Mouse (Mus musculus): Measurements from ENCODE around the gene Nrp1.

Nrp1 gene

DNA sequence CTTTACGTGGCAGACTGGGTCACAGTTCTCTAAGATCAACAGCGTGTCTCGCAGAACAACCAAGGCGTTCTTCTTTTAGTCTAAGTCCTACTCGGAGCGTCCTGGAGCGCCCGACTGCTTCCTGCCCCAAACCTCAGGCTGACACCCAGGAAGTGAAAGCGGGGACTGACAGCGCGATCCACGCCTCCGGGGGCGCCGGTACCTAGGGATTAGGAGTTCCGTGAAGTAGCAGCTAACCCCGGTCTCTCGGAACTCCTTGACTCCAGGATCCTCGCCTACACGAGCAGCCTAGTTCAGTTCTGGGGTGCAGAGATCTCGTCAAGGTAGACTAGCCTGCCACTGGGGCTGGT is at the start of gene Nrp1:
Gene Nrp1 (plus strand): TSS at position 199 of the 350 bp plus-strand sequence.
- DNase-seq (ENCODE audit: low spot score in 2 of 2): no peak

GRCm38 (mm10) chr8:128320797-128321196 is 37.6 kb upstream of the Nrp1 start:
- DNase-seq (ENCODE audit: low spot score in 2 of 2): no peak

DNA sequence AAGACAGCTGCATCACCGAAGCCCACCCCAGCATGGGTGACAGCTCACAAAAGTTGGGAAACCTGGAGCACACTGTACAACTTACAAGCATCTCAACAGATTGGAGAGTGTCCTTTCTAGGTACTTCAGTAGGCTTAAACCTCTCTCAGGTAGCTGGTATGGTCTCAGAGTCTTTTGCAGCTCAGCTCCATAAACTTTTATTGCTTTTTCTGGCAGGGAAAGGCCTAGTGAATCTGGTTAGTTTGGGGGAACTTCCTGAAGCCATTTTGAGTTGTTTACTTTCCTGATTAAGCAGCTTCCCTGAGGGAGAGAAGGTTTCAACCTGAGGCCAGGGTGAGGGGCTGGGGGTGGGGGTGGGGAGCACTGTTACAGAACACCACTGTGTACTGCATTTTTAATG is 31.1 kb upstream of the Nrp1 start:
- DNase-seq (ENCODE audit: low spot score in 2 of 2): no peak

DNA sequence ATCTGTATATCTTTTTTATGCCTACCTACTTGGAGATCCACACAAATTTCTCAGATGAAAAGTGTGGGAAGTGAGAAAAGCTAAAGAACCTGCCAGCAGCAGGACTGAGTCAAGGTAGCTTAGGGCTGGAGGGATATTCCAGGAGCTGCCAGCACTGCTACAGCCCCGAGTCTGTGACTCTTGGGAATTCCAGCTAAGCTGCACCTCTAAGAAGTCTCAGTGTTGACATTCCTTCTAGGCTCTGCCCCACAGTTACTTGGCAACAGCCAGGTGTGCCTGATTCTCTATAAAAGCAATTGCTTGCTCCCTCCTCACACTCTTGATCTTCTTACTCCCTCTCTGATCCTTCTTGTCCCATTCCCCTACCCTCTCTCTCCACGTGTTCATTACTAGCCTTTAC is 30.5 kb upstream of the Nrp1 start:
- no peak for DNase-seq (ENCODE audit: low spot score in 2 of 2)

DNA sequence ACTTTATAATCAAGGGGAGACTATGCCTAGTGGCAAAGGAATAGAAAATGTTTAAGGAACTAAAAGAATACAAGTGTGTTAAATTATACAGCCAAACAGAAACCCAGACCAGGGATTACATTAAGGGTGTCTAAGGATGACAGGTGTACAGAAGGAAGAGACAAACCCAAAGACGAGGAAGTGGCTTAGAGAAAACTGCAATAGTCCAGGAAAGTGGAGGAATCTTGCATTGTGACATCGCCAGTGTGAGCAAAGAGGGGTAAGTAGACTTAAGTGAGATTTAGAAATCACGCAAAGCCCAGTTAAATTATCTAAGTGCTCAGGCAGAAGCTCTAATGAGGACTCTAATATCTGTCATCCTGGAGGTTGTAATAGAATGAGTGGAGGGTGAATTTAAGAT is 28.9 kb upstream of the Nrp1 start:
- no peak for DNase-seq (ENCODE audit: low spot score in 2 of 2)

GRCm38 (mm10) chr8:128335976-128336375 is 22.4 kb upstream of the Nrp1 start:
- DNase-seq (ENCODE audit: low spot score in 2 of 2): peak; percentile 8 to 25

DNA sequence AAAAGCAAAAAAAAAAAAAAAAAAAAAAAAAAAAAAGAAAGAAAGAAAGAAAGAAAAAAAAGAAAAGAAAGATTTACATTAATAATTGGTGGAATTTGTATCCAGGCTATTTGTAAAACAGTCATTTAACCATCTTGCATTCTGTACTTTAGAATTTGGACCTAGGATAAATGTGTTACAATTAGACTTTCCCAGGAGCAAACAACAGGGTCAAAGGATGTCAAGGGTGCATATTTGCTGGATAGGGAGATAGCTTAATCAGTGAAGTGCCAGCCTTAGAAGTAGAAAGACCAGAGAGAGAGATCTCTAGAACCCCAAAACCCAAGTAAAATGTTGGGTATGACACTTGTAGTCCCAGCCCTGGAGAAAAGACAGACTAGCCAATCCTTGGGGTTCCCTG is 19.5 kb upstream of the Nrp1 start:
- no peak for DNase-seq (ENCODE audit: low spot score in 2 of 2)

GRCm38 (mm10) chr8:128339521-128339920 is 18.9 kb upstream of the Nrp1 start:
- DNase-seq (ENCODE audit: low spot score in 2 of 2): no peak

DNA sequence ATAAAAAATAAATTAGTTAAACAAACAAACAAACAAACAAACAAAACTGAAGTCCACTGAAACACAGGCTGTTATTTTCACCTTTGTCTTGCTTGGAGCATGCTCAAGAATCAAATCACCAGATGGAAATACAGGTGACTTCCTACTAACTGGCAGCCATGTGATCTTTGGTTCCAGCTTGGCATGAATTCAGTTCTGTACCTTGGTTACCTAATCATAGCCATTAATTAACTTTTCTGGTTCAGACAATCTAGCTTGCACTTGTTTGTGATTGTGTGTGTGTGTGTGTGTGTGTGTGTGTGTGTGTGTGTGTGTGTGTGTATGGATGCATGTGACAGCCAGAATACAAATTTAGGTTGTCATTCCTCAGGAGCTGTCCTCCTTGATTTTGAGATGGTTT is 8.0 kb upstream of the Nrp1 start:
- DNase-seq (ENCODE audit: low spot score in 2 of 2): no peak

- no peak for DNase-seq (ENCODE audit: low spot score in 2 of 2)
These were observed 7.2 kb upstream of the Nrp1 start for GRCm38 (mm10) chr8:128351211-128351610.

GRCm38 (mm10) chr8:128352821-128353220 is 5.6 kb upstream of the Nrp1 start:
- DNase-seq (ENCODE audit: low spot score in 2 of 2): no peak

- no peak for DNase-seq (ENCODE audit: low spot score in 2 of 2)
These were observed 4.4 kb upstream of the Nrp1 start for GRCm38 (mm10) chr8:128353999-128354398.

GRCm38 (mm10) chr8:128355091-128355490 is 3.3 kb upstream of the Nrp1 start:
- DNase-seq (ENCODE audit: low spot score in 2 of 2): no peak

DNA sequence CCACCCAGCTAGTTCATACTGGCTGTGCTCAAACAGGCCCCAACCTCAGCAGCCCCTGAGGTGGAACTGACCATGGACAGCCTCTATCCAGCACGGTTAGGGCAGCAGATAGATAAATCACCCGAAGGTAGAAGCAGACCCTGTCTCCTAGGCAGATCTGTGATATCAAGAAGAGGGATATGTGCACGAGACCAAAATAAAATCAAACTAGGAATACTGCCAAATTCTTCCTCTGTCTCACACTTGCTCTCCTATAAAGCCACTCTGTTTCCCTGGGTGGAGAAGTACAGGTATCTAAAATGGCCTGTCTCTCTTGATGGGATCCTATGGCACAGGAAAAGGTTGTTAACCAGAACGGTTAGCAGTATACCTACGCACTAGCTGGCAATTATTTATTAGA is 2.2 kb upstream of the Nrp1 start:
- no peak for DNase-seq (ENCODE audit: low spot score in 2 of 2)

- peak; percentile 28 to 32 for DNase-seq (ENCODE audit: low spot score in 2 of 2)
These were observed 1.4 kb upstream of the Nrp1 start for GRCm38 (mm10) chr8:128356796-128357539.

- DNase-seq (ENCODE audit: low spot score in 2 of 2): peak; percentile 59 to 65
These were observed 631 bp upstream of the Nrp1 start for GRCm38 (mm10) chr8:128357540-128358405.

DNA sequence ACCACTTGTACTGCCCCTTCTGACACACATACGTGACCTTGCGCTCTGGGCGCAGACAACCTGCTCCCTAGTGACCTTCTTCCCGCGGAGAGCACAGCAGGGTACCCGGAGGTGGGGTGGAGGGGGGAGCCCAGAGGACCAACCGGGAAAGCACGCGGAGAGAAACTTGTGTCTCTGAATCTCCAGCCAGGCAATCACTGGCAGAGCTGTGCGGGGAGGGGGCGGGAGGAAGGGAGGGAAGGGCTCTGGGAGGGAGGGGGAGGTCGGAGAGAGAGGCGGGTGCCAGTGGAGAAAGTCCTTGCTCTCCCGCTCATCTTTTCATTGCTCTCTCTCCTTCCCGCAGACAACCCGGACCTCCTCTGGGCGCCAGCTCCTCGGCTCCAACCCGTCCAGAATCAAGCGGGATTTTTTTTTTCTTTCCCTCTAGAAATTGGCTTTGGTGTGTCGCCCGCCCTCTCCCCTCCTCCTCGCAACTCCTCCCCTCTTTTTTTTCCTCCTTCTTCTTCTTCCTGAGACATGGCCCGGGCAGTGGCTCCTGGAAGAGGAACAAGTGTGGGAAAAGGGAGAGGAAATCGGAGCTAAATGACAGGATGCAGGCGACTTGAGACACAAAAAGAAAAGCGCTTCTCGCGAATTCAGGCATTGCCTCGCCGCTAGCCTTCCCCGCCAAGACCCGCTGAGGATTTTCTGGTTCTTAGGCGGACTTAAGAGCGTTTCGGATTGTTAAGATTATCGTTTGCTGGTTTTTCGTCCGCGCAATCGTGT is 534 bp downstream of the Nrp1 start:
- DNase-seq (ENCODE audit: low spot score in 2 of 2): peak; percentile 32 to 39

GRCm38 (mm10) chr8:128359521-128360318 is 1.3 kb downstream of the Nrp1 start:
- no peak for DNase-seq (ENCODE audit: low spot score in 2 of 2)

- no peak for DNase-seq (ENCODE audit: low spot score in 2 of 2)
These were observed 3.0 kb downstream of the Nrp1 start for GRCm38 (mm10) chr8:128361343-128361870.

GRCm38 (mm10) chr8:128362940-128363595 is 4.7 kb downstream of the Nrp1 start:
- peak; percentile 72 to 73 for DNase-seq (ENCODE audit: low spot score in 2 of 2)

- no peak for DNase-seq (ENCODE audit: low spot score in 2 of 2)
These were observed 12.1 kb downstream of the Nrp1 start for GRCm38 (mm10) chr8:128370496-128370895.
